Mouse (Mus musculus) kidney, postnatal 0 days (tissue): ENCODE results near the gene Stxbp1. TPM values are rescaled to one million over a fixed set of nuclear protein-coding genes. Genes with fewer than 3 reads are reported as not detected.

ENCODE experiments used
- ATAC-seq: fragments of 200-750 bp; cut with Nextera tagmentation; replicated peaks from 2 replicates; pipeline ENCODE4 v1.8.0; 2017; ENCODE audit warnings: low read depth, moderate number of reproducible peaks, moderate TSS enrichment, moderate library complexity; ENCODE audit not compliant: low FRiP score
- DNase-seq: peaks from one replicate; pipeline ENCODE4 v3.0.0-alpha.2; 2016; ENCODE audit warnings: low spot score
- H3K27ac ChIP-seq: fragments of 300-500 bp; sonication (generic); 2 replicates; pipeline ENCODE4 v1.5.1; 2014; ENCODE audit warnings: mild to moderate bottlenecking
- H3K27me3 ChIP-seq: fragments of 300-500 bp; sonication (generic); 2 replicates; pipeline ENCODE4 v1.6.1; 2014; ENCODE audit warnings: low read length, mixed read lengths; ENCODE audit not compliant: insufficient read depth
- H3K36me3 ChIP-seq: fragments of 300-500 bp; sonication (generic); 2 replicates; pipeline ENCODE4 v1.6.1; 2014; ENCODE audit warnings: low read length, mixed read lengths; ENCODE audit not compliant: insufficient read depth
- H3K4me1 ChIP-seq: fragments of 300-500 bp; sonication (generic); replicated peaks from 2 replicates; pipeline ENCODE4 v1.6.1; 2014; ENCODE audit warnings: antibody characterized with exemption, low read length, mixed read lengths; ENCODE audit not compliant: insufficient read depth
- H3K4me2 ChIP-seq: fragments of 300-500 bp; sonication (generic); 2 replicates; pipeline ENCODE4 v1.6.1; 2014; ENCODE audit warnings: mild to moderate bottlenecking, low read length, moderate library complexity, mixed read lengths
- H3K4me3 ChIP-seq: fragments of 300-500 bp; sonication (generic); replicated peaks from 2 replicates; pipeline ENCODE4 v1.5.1; 2014; ENCODE audit warnings: low read depth, low read length
- H3K9ac ChIP-seq: fragments of 300-500 bp; sonication (generic); 2 replicates; pipeline ENCODE4 v1.6.1; 2014; ENCODE audit warnings: low read depth, low read length
- H3K9me3 ChIP-seq: fragments of 300-500 bp; sonication (generic); replicated peaks from 2 replicates; pipeline ENCODE4 v1.6.1; 2016; ENCODE audit warnings: low read length, inconsistent platforms, mixed read lengths
- CTCF ChIP-seq: IDR thresholded peaks from 2 replicates; pipeline ENCODE4 v1.5.1; 2016; ENCODE audit warnings: antibody characterized with exemption, low read depth, mild to moderate bottlenecking, moderate library complexity
- WGBS: fragments of 180-500 bp; shearing (Covaris S2); extraction: QIAGEN DNeasy Blood & Tissue Kit; methylation state at CpG from one replicate; pipeline ENCODE4 v1.1.7; 2014; 5-methylcytosine and 5-hydroxymethylcytosine counted together
- polyA plus RNA-seq: library from polyadenylated mRNA; unstranded; fragments of >200 nt; fragmentation: Nextera tagmentation; extraction: Ambion mirVana; gene quantifications from 2 replicates; pipeline ENCODE4 v1.2.1, GENCODE M21; 2015

Stxbp1 gene
- polyA plus RNA-seq, 1 experiment from 2014 or later = 14.3 TPM

- no peaks in the 10 kb centered on the region for H3K27me3 ChIP-seq
- no peaks in the 10 kb centered on the region for H3K36me3 ChIP-seq
- peaks cover 23% of the 10 kb centered on the region; the same call in 1 of the 2 replicates for H3K4me1 ChIP-seq
- 83% methylated on average over 3 of the region's 3 CpGs for WGBS
- ATAC-seq (no peak), DNase-seq (no peak)
- H3K4me2 ChIP-seq = no peak overlapping the region
- no peaks in the 10 kb centered on the region for H3K9me3 ChIP-seq
- no peak overlapping the region for H3K27ac ChIP-seq
- no peak for TF ChIP-seq CTCF
- H3K4me3 ChIP-seq = no peak overlapping the region
- no peak overlapping the region for H3K9ac ChIP-seq
Measured at GRCm38 (mm10) chr2:32890280-32890679, 43.2 kb upstream of the Stxbp1 start.

DNA sequence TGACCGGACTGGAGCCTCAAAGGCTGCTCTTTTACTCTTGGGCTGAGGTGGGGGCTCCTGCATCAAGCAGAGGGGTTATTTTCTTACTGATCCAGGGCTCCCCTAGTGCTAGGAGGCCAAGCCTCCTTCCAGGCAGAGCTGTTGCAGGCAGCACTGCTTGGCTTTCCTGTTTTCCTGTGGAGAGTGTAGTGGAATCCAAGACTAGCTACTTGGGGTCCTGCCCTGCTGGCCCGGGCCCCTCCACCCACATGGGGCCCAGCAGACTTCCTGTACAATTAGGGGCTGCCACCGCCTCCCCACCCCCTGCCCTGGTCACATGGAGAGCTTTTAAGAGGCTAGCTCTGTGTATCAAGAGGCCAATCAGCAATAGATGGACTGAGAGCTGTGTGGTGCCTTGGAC is 41.5 kb upstream of the Stxbp1 start:
- no peak for ATAC-seq
- no peaks in the 10 kb centered on the region for H3K36me3 ChIP-seq
- no peaks in the 10 kb centered on the region for H3K9me3 ChIP-seq
- H3K27ac ChIP-seq = peak overlapping the region; percentile 79
- 20% methylated on average over 3 of the region's 3 CpGs for WGBS
- no peaks in the 10 kb centered on the region for H3K27me3 ChIP-seq
- DNase-seq = no peak
- TF ChIP-seq CTCF = no peak
- H3K4me2 ChIP-seq = no peak overlapping the region
- H3K9ac ChIP-seq = 0 out of 2 replicates have a peak overlapping the region, but pooled peaks have one; percentile 36
- H3K4me1 ChIP-seq = peaks cover 35% of the 10 kb centered on the region
- no peak overlapping the region for H3K4me3 ChIP-seq

GRCm38 (mm10) chr2:32888029-32888428 is 41.0 kb upstream of the Stxbp1 start:
- WGBS = 16% methylated on average over 9 of the region's 9 CpGs
- DNase-seq (no peak), ATAC-seq (no peak)
- TF ChIP-seq CTCF = no peak
- no peak overlapping the region for H3K4me3 ChIP-seq
- H3K27me3 ChIP-seq = no peaks in the 10 kb centered on the region
- H3K9me3 ChIP-seq = no peaks in the 10 kb centered on the region
- 0 out of 2 replicates have a peak overlapping the region, but pooled peaks have one; percentile 36 for H3K9ac ChIP-seq
- H3K4me2 ChIP-seq = no peak overlapping the region
- no peaks in the 10 kb centered on the region for H3K36me3 ChIP-seq
- H3K4me1 ChIP-seq = peaks cover 33% of the 10 kb centered on the region
- H3K27ac ChIP-seq = peak overlapping the region; percentile 79

GRCm38 (mm10) chr2:32884745-32885144 is 37.7 kb upstream of the Stxbp1 start:
- Histone ChIP-seq H3K4me2 (no peak overlapping the region; the same call in 1 of the 2 replicates), H3K9me3 (no peaks in the 10 kb centered on the region), H3K4me1 (peaks cover 45% of the 10 kb centered on the region), H3K27ac (peak overlapping the region; percentile 75), H3K4me3 (no peak overlapping the region), H3K27me3 (no peaks in the 10 kb centered on the region), H3K9ac (0 out of 2 replicates have a peak overlapping the region, but pooled peaks have one; percentile 23), H3K36me3 (no peaks in the 10 kb centered on the region)
- ATAC-seq = no peak
- 20% methylated on average over 7 of the region's 7 CpGs for WGBS
- DNase-seq = peak; percentile 77
- TF ChIP-seq CTCF = no peak

DNA sequence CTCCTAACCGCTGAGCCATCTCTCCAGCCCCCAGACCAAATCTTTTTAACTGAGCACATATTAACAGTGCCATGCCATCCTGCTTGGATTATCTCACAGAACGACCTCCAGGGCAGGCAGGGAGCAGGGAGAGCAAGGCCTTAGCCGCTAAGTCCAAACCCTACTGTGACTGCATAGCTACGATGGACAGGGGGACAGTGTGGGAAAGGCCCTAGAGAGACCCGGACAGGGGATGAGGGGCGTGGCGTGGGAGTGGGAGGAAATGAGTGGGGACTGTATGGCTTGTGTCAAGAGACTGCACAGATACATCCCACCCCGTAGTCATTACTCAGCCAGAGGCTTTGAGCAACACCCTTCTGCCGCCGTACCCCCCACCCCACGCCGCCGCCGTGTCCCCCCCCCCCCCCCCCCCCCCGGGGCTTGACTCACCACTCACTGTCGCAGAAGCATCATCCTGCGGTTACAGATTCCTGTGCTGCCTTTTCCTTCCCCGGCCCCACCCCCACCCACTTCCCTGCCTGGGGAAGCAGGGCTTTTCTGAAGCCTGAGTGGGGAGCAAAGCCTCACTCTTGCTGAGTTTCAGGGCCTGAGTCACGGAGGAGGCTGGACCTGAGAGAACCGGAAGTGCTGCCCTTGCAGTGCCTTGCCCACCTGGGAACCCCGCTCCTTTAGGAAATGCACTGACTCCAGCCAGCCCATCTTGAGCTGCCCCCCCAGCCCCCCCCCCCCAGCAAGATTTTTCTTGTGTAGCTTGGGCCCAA is 35.4 kb upstream of the Stxbp1 start:
- H3K4me2 ChIP-seq = peak overlapping the region; percentile 23
- H3K36me3 ChIP-seq = no peaks in the 10 kb centered on the region
- no peak overlapping the region for H3K9ac ChIP-seq
- TF ChIP-seq CTCF = no peak
- H3K4me3 ChIP-seq = no peak overlapping the region
- ATAC-seq = peak; percentile 38; the same call in 1 of the 2 replicates
- no peaks in the 10 kb centered on the region for H3K9me3 ChIP-seq
- no peaks in the 10 kb centered on the region for H3K27me3 ChIP-seq
- WGBS = 31% methylated on average over 11 of the region's 21 CpGs
- H3K4me1 ChIP-seq = peaks cover 56% of the 10 kb centered on the region
- peak; percentile 63 for DNase-seq
- H3K27ac ChIP-seq = peak overlapping the region; percentile 75

- Histone ChIP-seq H3K9me3 (no peaks in the 10 kb centered on the region), H3K9ac (0 out of 2 replicates have a peak overlapping the region, but pooled peaks have one; percentile 10), H3K27ac (peak overlapping the region; percentile 75), H3K36me3 (no peaks in the 10 kb centered on the region), H3K4me3 (no peak overlapping the region), H3K27me3 (no peaks in the 10 kb centered on the region), H3K4me1 (peaks cover 64% of the 10 kb centered on the region), H3K4me2 (no peak overlapping the region)
- WGBS = 27% methylated on average over 3 of the region's 3 CpGs
- DNase-seq (peak; percentile 86), ATAC-seq (0 out of 2 replicates have a peak, but pooled peaks have one; percentile 9)
- no peak for TF ChIP-seq CTCF
Measured at GRCm38 (mm10) chr2:32881723-32882122, 34.7 kb upstream of the Stxbp1 start.
